Mouse (Mus musculus) MEL (cell line): ENCODE results near the gene Olfr56.
"Not testable (repeated sequence)": the region's sequence is repeated elsewhere in the genome, so short reads cannot be mapped to it uniquely, and the experiment has no call there.

Source experiments
- CHD2 ChIP-seq: IDR thresholded peaks from 2 replicates; pipeline ENCODE4 v1.6.1; 2011; ENCODE audit warnings: low read length, improper control_type of control experiment
- CTCF ChIP-seq, 3 experiments: IDR thresholded peaks in 2 of 3; conservative IDR thresholded peaks in 1 of 3; 2 replicates each; pipeline ENCODE4 v1.5.1; 2011 to 2012; ENCODE audit warnings: low read length in 3 of 3, low read depth in 2 of 3, mild to moderate bottlenecking in 2 of 3, improper control_type of control experiment in 1 of 3, inconsistent platforms in 1 of 3, mixed read lengths in 1 of 3, moderate library complexity in 1 of 3; ENCODE audit not compliant: control insufficient read depth in 1 of 3, insufficient read depth in 1 of 3, poor library complexity in 1 of 3, severe bottlenecking in 1 of 3
- EP300 ChIP-seq, 2 experiments: IDR thresholded peaks; 2 replicates each; pipeline ENCODE4 v1.6.1; 2011; ENCODE audit warnings: improper control_type of control experiment in 2 of 2, low read length in 2 of 2, low read depth in 1 of 2, mild to moderate bottlenecking in 1 of 2
- GATA1 ChIP-seq: IDR thresholded peaks from 2 replicates; pipeline ENCODE4 v1.6.1; 2011; ENCODE audit warnings: low read depth, low read length, improper control_type of control experiment
- HCFC1 ChIP-seq: IDR thresholded peaks from 2 replicates; pipeline ENCODE4 v1.6.1; 2012; ENCODE audit warnings: low read depth, mild to moderate bottlenecking, inconsistent platforms, low read length, improper control_type of control experiment, moderate library complexity
- MAX ChIP-seq: IDR thresholded peaks from 2 replicates; pipeline ENCODE4 v1.6.1; 2011; ENCODE audit warnings: low read length, improper control_type of control experiment
- MEF2A ChIP-seq: IDR thresholded peaks from 2 replicates; pipeline ENCODE4 v1.6.1; 2014; ENCODE audit warnings: low read depth, mild to moderate bottlenecking, inconsistent platforms, low read length, improper control_type of control experiment; ENCODE audit not compliant: poor library complexity, insufficient replicate concordance, severe bottlenecking; ENCODE audit errors: extremely low read depth
- NELFE ChIP-seq: IDR thresholded peaks from 2 replicates; pipeline ENCODE4 v1.6.1; 2011; ENCODE audit warnings: low read depth, low read length, improper control_type of control experiment
- POLR2A ChIP-seq, 2 experiments: IDR thresholded peaks; 2 replicates each; pipeline ENCODE4 v1.6.1; 2011 to 2012; ENCODE audit warnings: low read length in 2 of 2, mild to moderate bottlenecking in 2 of 2, control low read depth in 1 of 2, improper control_type of control experiment in 1 of 2, low read depth in 1 of 2, moderate library complexity in 1 of 2; ENCODE audit not compliant: control insufficient read depth in 1 of 2, insufficient read depth in 1 of 2, poor library complexity in 1 of 2
- SMC3 ChIP-seq: IDR thresholded peaks from 2 replicates; pipeline ENCODE4 v1.6.1; 2011; ENCODE audit warnings: low read depth, low read length, improper control_type of control experiment
- TBP ChIP-seq: IDR thresholded peaks from 2 replicates; pipeline ENCODE4 v1.8.0; 2011; ENCODE audit warnings: low read depth, low read length, improper control_type of control experiment
- TCF12 ChIP-seq: IDR thresholded peaks from 2 replicates; pipeline ENCODE4 v1.6.1; 2014; ENCODE audit warnings: low read depth, mild to moderate bottlenecking, inconsistent platforms, low read length, improper control_type of control experiment, moderate library complexity

DNA sequence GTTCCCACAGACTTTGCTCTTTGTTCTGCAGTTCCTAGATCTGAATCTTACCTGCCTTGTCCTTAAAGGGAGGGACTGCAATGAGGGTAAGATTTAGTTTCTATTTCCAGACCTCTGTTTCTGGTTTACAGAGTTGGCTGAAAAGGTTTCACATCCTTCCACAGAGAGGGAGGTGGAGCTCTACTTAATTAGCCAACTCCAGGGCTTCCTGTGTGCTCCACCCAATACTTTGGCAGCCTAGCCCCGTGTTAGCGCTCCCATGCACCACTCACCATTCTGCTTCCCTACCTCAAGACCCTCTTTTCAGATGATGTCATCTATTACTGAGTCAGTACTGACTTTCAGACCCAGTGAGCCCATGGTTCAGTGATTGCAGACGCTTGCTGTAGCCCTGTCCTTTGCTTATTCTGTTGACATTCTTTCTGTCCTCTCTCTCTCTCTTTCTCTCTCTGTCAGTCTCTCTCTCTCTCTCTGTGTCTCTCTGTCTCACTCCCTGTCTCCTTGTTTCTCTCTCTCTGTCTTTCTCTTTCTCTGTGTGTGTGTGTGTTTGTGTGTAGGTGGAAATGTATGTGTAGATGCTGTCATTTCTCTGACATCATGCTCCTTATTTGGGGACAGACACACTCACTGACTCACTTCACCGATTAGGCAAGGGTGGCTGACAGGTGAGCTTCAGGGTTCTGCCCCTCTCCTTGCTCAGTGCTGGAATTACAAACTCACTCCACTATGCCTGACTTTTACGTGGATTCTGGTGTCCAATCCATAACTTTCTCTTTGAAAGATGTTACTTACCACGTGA is 72.6 kb downstream of the Olfr56 start, which contains the start of gene 9930111J21Rik2:
- TF ChIP-seq CTCF (IDR thresholded peaks at IDR 0.05 in 2 of 3, conservative IDR thresholded peaks at IDR 0.05 in 1 of 3; ENCODE audit: control insufficient read depth in 1 of 3, insufficient read depth in 1 of 3, low read depth in 2 of 3, low read length in 3 of 3, poor library complexity in 1 of 3, severe bottlenecking in 1 of 3); MEF2A; SMC3; NELFE; TBP; EP300 (IDR thresholded peaks at IDR 0.05; ENCODE audit: low read depth in 1 of 2, low read length in 2 of 2); POLR2A (IDR thresholded peaks at IDR 0.05; ENCODE audit: control insufficient read depth in 1 of 2, insufficient read depth in 1 of 2, low read depth in 1 of 2, low read length in 2 of 2, poor library complexity in 1 of 2); CHD2; GATA1; HCFC1; TCF12; MAX: not testable (repeated sequence)
